Mouse (Mus musculus): Measurements from ENCODE around the gene Ubqln1. TPM values are rescaled to one million over a fixed set of nuclear protein-coding genes. Genes with fewer than 3 reads are reported as not detected.

Ubqln1 gene
- 100 to 1,000 TPM; 139 to 143 TPM for total RNA-seq (2021)
- long read RNA-seq, experiment 1, transcript Ubqln1-201 (11 exons, 3,686 nt) = minor isoform, 42 of 121 reads
- long read RNA-seq, experiment 1, transcript Ubqln1-202 (10 exons, 3,561 nt) = major isoform, 59 of 121 reads
- long read RNA-seq, experiment 1, partial matches to known transcripts = 3 of 121 reads
- long read RNA-seq, experiment 1, other reads (novel, unspliced or antisense) = 17 of 121 reads
- long read RNA-seq, experiment 2, transcript Ubqln1-202 (10 exons, 3,561 nt) = major isoform, 81 of 176 reads
- long read RNA-seq, experiment 2, transcript Ubqln1-201 (11 exons, 3,686 nt) = minor isoform, 66 of 176 reads
- long read RNA-seq, experiment 2, partial matches to known transcripts = 12 of 176 reads
- long read RNA-seq, experiment 2, other reads (novel, unspliced or antisense) = 17 of 176 reads

DNA sequence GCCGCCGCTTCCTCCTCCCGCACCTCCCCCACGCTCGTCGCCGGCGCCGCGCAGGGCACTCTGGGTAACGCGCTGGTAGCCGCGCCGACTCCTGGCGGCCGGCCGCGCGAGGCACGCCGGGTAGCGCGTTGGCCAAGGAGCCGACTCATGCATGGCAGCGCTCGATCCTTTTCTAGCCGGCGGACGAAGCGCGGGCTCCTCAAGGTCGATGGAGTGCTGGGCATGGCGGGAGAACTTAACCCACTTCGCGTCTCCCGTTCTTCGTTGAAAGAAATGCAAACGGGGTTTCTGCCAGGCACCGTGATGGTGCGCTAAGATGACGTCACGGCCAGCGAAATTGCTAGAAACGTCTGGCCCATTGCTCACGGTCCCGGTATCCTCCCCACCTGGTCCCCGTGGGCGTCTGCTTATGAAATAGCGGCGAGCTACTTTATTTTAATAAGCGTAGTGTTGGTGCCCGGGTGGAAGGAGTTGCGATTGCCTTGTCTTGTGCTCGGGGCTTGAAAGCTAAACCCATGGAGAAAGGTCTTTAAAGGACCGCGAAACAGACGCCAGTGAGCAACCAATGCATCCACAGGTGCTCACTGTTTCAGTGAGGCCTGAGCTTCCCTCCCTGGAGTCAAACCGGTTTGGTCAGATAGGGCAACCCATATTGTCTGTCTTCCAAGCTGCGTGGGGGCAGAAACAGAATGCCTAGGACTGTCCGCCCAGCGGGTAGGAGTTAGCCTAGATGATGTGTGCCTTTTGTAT is at the start of gene Ubqln1:
Gene Ubqln1 (minus strand): TSS at position 62 of the 750 bp plus-strand sequence.
- peak; percentile 71 for TF ChIP-seq CTCF (conservative IDR thresholded peaks at IDR 0.05)
- Histone ChIP-seq H3K4me3 (peak within 1 kb of the TSS; percentile 91), H3K27ac (peak within 1 kb of the TSS; percentile 99)
- peak; percentile 85 to 88 for DNase-seq (ENCODE audit: low spot score in 2 of 2)

DNA sequence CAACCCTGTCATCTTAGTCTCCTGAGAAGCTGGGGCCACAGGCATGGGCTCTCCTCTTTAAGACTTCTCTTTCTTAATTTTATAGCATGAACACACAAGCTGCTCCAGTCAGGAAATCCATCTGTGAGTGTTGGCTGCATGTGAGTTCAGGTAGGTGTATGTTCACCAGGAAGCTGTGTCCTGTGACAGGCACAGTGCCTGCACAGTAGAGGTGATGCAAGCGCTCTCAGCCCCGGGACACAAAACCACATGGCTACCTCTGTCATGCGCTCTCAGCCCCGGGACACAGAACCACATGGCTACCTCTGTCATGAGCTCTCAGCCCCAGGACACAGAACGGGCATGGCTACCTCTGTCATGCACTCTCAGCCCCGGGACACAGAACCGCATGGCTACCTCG is 48.1 kb upstream of the Ubqln1 start:
- no peak overlapping the region for H3K4me3 ChIP-seq
- DNase-seq (ENCODE audit: low spot score in 2 of 2) = no peak
- no peak overlapping the region for H3K27ac ChIP-seq
- no peak for TF ChIP-seq CTCF (conservative IDR thresholded peaks at IDR 0.05)

DNA sequence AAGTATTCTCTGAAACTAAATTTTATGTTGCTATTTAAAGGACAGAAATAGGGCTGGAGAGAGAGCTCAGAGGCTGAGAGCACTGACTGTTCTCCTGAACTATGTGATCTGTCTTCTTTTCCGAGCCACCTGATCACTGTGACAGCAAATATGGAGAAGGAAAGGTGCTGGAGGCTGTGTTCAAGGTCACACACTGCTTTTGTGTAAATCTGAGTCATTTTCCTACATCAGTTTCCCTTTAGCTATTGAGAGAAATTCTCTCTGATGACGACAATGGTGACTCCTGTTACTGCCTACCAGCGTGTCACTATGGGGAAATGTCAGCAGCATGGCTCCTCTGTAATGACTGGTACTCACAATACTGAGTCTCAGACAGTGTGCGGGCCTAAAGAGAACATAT is 46.2 kb upstream of the Ubqln1 start:
- TF ChIP-seq CTCF (conservative IDR thresholded peaks at IDR 0.05) = no peak
- no peak overlapping the region for H3K4me3 ChIP-seq
- H3K27ac ChIP-seq = no peak overlapping the region
- no peak for DNase-seq (ENCODE audit: low spot score in 2 of 2)

DNA sequence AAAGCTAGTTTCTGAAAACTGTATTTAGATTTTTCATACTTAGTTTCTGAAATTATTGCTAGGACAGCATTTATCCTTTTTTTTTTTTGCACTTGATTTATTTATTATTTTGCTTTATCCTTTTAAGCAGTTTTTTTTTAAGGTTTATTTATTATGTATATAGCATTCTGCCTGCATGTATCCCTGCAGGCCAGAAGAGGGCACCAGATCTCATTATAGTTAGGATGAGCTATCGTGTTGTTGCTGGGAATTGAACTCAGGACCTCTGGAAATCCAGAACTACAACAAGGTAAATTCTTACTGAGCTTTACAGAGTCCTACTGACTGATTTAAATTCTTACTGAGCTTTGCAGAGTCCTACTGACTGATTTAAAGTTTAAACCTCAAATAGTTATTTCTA is 37.8 kb upstream of the Ubqln1 start:
- Histone ChIP-seq H3K27ac (no peak overlapping the region), H3K4me3 (no peak overlapping the region)
- TF ChIP-seq CTCF (conservative IDR thresholded peaks at IDR 0.05) = peak; percentile 70
- DNase-seq (ENCODE audit: low spot score in 2 of 2) = no peak

DNA sequence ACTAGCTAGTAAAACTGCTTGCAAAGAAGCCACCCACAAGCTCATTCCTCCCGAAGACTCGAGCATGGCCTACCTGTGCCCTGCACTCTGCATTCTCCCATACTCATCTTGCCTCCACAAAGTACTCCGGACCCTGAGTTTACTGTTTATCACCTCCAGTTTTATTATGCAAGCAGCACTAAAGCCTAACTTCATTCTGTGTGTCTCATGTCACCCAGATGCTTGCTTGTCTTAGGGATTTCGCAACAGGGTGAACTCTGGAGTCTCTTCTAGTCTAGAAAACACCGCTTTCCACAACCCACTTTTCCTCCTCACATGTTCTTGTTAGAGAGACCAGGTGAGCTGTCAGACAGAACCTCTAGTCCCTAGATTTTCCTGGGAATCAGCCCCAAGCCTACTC is 33.5 kb upstream of the Ubqln1 start:
- H3K4me3 ChIP-seq = no peak overlapping the region
- DNase-seq (ENCODE audit: low spot score in 2 of 2) = no peak
- no peak for TF ChIP-seq CTCF (conservative IDR thresholded peaks at IDR 0.05)
- H3K27ac ChIP-seq = no peak overlapping the region

DNA sequence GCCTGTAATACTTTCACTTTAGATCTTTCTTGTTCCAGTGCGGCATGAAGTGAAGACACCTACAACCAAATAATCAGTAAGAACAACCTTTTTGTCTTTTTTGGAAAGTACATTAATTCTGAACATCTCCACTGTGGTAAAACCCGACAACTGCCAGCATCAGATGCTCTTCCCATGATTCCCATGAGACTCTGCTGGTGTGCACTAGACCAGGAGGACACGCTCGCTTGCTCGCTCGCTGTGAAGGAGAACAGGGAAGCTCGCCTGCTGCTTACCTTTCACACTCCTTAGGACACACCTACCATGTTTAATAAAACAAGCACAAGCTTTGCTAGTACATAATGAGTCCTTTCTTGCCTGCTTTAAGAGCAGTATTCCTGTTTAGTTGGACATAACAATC is 21.1 kb upstream of the Ubqln1 start:
- no peak for DNase-seq (ENCODE audit: low spot score in 2 of 2)
- Histone ChIP-seq H3K4me3 (no peak overlapping the region), H3K27ac (no peak overlapping the region)
- TF ChIP-seq CTCF (conservative IDR thresholded peaks at IDR 0.05) = no peak

DNA sequence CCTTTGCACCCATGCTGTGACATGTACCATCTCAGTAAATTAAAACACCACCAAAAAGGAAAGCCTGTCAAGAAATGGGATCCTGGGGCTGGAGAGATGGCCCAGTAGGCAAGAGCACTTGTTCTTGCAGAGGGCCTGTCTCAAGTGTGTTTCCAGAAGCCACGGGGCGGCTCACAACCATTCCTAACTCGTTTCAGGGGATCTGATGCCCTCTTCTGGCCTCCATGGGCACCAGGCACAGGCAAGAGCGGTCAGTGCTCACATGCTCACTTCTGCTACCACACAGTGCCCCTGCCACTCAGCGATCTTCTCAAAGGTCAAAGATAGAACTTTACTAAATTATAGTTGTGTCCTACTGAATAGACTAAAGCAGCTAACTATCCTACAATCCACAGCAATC is 17.2 kb upstream of the Ubqln1 start:
- peak; percentile 75 for TF ChIP-seq CTCF (conservative IDR thresholded peaks at IDR 0.05)
- Histone ChIP-seq H3K27ac (no peak overlapping the region), H3K4me3 (no peak overlapping the region)
- DNase-seq (ENCODE audit: low spot score in 2 of 2) = peak in 1 of 2 experiments; percentile 36

DNA sequence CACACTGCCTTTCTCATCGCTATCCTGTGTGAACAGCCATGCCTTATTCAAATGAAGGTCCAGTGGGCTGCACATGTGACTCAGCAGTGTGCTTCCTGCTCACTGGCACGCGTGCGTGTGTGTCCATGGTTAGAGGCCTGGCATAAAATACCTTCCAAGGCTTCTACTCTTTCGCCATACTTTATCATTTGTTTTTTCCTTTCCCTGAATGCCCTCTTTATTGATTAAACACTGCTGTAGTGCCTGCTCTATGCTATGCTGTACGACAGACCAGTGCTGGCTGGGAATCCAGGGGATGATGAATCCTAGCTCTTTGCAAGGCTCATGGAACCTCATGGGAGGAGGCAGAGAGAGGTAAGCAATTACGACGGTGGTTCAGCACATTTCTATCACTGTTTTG is 16.6 kb upstream of the Ubqln1 start:
- no peak for DNase-seq (ENCODE audit: low spot score in 2 of 2)
- no peak overlapping the region for H3K4me3 ChIP-seq
- H3K27ac ChIP-seq = no peak overlapping the region
- TF ChIP-seq CTCF (conservative IDR thresholded peaks at IDR 0.05) = no peak

DNA sequence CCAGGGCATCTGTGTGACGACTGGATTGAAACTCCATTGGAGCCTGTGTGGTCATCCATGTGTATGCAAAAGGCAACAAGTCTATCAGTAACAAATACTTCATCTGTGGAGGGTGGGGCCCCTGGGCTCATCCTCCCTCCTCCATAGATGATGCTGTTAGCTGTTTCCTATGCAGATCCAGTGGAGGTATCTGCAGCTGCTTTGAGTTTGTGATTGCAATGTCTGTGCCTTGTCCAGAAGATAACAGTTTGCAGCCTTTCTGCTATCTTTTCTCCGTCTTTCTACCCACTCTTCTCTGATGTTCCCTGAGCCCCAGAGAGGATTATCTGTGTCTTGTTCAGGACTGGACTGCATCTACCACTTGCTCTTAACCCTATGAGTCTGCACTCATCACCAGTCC is 13.2 kb upstream of the Ubqln1 start:
- Histone ChIP-seq H3K27ac (no peak overlapping the region), H3K4me3 (no peak overlapping the region)
- TF ChIP-seq CTCF (conservative IDR thresholded peaks at IDR 0.05) = no peak
- no peak for DNase-seq (ENCODE audit: low spot score in 2 of 2)

DNA sequence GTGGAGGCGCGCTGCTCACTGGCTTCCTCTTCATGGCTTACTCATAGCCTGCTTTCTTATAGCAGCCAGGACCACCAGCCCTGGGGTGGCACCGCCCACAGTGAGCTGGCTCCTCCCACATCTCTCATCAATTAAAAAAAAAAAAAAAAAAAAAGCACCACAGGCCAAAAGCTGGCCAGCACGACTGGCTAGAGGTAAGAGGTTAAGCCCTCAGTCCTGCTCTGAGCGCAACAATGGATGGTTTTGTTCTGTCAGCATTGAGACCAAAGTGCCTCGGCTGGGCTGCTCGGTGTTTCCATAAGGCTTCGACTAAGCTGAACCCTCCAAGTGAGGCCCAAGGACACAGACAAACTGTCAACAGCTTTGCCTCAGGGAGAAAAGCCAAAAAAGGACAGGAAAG is 10.2 kb upstream of the Ubqln1 start:
- no peak for TF ChIP-seq CTCF (conservative IDR thresholded peaks at IDR 0.05)
- Histone ChIP-seq H3K4me3 (no peak overlapping the region), H3K27ac (no peak overlapping the region)
- DNase-seq (ENCODE audit: low spot score in 2 of 2) = no peak

DNA sequence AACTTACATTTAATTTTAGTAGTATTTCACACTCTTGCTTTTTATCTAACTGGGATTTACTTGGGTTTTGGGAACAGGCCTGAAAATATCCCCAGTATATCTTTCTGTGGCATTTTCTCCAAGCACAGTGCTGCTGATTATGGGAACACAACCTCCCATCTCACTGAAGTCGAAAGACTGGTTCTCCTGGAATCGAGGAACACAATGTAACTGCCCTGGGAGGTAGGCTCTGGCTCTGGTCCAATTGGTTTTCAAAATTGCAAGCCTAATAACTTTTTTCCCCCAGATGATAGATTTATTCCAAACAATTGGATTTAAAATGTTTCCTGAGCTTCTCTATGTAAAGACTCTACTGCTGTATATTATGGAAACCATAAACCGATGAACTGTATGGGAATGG is 4.8 kb upstream of the Ubqln1 start:
- no peak overlapping the region for H3K4me3 ChIP-seq
- TF ChIP-seq CTCF (conservative IDR thresholded peaks at IDR 0.05) = no peak
- H3K27ac ChIP-seq = no peak overlapping the region
- DNase-seq (ENCODE audit: low spot score in 2 of 2) = no peak

DNA sequence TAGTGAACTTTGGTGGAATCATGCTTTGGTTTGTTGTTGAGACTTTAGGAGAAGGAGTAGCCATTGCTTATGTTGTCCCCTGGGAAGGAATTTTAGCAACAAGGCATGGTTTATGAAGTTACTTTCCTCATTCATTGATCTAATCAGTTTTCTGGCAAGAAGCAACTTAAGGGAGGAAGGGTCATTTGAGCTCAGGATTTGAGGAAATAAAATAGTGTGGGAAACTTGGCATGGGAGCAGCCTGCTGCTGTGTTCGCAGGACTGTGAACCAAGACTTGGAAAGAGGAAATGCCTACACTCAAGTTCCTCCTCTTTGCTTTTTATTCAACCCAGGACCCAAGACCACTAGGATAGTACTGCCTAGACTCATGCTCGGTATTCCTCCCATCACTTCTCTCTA is 2.1 kb upstream of the Ubqln1 start:
- TF ChIP-seq CTCF (conservative IDR thresholded peaks at IDR 0.05) = no peak
- no peak for DNase-seq (ENCODE audit: low spot score in 2 of 2)
- Histone ChIP-seq H3K27ac (no peak overlapping the region), H3K4me3 (no peak overlapping the region)

DNA sequence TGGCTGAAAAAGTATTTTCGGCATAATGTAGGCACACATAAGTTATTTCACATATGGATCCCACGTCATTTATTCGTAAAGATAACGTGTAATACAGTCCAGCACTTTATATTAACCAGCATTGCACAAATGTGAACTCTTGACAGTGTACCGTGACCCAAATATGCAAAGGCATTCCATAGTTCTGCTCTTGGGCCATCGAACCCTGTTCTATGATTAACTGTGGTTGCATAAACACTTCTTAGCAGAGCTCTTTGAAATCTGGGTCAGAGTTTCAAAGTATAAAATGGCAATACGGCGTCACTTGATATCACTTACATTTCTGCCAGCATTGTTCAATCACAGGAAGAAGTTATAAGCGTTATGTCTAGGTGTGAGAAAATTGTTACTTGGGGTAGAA is 942 bp upstream of the Ubqln1 start:
- Histone ChIP-seq H3K4me3 (peak overlapping the region; percentile 91), H3K27ac (peak overlapping the region; percentile 99)
- TF ChIP-seq CTCF (conservative IDR thresholded peaks at IDR 0.05) = no peak

DNA sequence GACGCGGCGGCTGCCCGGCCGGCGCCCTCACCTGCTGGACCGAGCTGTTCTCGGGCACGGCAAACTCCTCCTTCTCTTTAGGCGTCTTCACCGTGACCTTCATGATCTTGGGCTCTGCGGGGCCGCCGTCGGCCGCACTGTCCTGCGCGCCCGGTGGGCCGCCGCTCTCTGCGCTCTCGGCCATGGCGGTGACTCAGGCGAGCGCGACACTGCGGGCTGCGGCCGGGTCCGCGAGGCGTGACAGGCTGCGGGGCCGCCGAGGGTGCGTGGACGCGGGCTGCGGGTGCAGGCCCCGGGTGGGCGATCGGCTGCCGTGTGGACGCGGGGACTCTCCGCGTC is 231 bp downstream of the Ubqln1 start:
- peak overlapping the region; percentile 91 for H3K4me3 ChIP-seq
- no peak for DNase-seq (ENCODE audit: low spot score in 2 of 2)
- TF ChIP-seq CTCF (conservative IDR thresholded peaks at IDR 0.05) = no peak
- H3K27ac ChIP-seq = peak overlapping the region; percentile 99

More for the DNA sequence above, 942 bp upstream of the Ubqln1 start:
- no peak for DNase-seq (ENCODE audit: low spot score in 2 of 2)

Data from layer of hippocampus, adult 2 months (tissue).